Mouse (Mus musculus) activated CD4-positive, CD25-positive, alpha-beta regulatory T cell, adult 4 months (primary cell): Measurements from ENCODE around the gene Taf1a. TPM values are rescaled to one million over a fixed set of nuclear protein-coding genes. Genes with fewer than 3 reads are reported as not detected.
"Not testable (repeated sequence)": the region's sequence is repeated elsewhere in the genome, so short reads cannot be mapped to it uniquely, and the experiment has no call there.

Experiments
- ATAC-seq: one replicate; pipeline ENCODE4 v1.8.0; 2017
- polyA plus RNA-seq, 2 experiments: library from polyadenylated mRNA; unstranded; fragments of 100-300 nt; shearing (Covaris generic); gene quantifications; one replicate each; pipeline ENCODE4 v1.2.1; 2017

Gene Taf1a
- polyA plus RNA-seq: 10 to 100 TPM; 21.3 to 26.9 TPM

GRCm38 (mm10) chr1:183388426-183389406 is at the start of gene Taf1a:
Taf1a (plus strand) TSS chr1:183388981.
- ATAC-seq: peak; percentile 98

DNA sequence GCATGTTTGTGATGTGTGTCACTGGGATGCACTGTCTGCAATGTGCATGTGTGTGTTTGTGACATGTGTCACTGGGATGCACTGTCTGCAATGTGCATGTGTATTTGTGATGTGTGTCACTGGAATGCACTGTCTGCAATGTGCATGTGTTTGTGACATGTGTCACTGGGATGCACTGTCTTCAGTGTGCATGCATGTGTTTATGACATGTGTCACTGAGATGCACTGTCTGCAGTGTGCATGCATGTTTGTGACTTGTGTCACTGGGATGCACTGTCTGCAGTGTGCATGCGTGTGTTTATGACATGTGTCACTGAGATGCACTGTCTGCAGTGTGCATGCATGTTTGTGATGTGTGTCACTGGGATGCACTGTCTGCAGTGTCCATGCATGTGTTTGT is 45.9 kb upstream of the Taf1a start:
- not testable (repeated sequence) for ATAC-seq

GRCm38 (mm10) chr1:183344886-183345816 is 43.6 kb upstream of the Taf1a start:
- peak; percentile 84 for ATAC-seq

- ATAC-seq: no peak
These were observed 43.0 kb upstream of the Taf1a start for GRCm38 (mm10) chr1:183345817-183346195.

- ATAC-seq: peak; percentile 19
These were observed 38.9 kb upstream of the Taf1a start for GRCm38 (mm10) chr1:183349840-183350239.

DNA sequence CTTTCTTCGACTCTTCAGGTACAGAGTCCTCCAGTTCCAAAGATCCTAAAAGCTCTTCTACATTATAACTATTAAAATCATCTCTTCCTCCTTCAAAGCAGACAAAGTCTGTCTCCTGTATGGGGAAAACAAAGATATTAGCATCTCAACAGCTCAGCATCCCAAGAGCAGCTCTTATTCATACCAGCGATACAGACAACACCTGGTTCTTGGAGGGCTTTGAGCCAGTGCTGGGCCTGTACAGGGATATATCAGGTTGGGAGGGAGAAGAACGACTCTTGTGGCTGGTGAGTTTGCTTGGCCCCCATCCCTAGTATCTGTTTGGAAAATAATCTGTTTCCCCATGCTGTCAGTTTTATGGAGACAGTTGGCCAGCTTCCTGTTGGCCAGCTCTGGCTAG is 29.9 kb upstream of the Taf1a start:
- no peak for ATAC-seq

GRCm38 (mm10) chr1:183362301-183362700 is 26.5 kb upstream of the Taf1a start:
- no peak for ATAC-seq

GRCm38 (mm10) chr1:183362729-183363576 is 25.8 kb upstream of the Taf1a start:
- no peak for ATAC-seq

GRCm38 (mm10) chr1:183363577-183363867 is 25.3 kb upstream of the Taf1a start:
- ATAC-seq: no peak

GRCm38 (mm10) chr1:183366361-183366760 is 22.4 kb upstream of the Taf1a start:
- ATAC-seq: no peak

GRCm38 (mm10) chr1:183368601-183369400 is 20.0 kb upstream of the Taf1a start:
- peak; percentile 5 for ATAC-seq

DNA sequence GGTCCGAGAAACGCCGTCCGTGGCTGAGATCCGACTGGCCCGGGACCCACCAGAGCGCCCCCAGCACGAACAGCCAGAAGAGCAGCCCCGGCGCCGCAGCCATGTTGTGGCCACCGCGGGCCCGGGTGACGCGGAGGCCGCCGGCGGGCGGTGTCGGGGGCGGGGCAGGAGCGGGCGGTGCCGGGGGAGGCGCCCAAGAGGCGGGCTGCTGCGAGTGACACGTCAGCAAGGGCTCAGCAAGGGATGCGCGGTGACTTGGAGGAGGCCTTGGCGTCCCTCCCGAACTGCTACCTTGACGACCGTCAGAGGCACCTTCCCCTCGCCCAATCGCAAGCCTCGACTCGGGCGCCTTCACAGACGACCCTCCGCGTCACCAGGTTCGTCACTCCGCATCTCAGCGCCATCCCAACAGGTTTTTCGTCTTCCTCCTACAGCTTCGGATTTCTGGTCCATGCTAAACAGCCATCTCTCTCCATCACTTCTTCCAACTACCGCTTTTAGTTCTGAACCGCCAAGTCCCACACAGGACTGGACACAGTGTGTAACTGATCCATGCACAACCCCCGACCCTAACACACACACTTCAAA is 19.3 kb upstream of the Taf1a start, which contains the start of gene Mia3:
TSS of gene Mia3 (minus strand) at position 127 of the 588 bp plus-strand sequence.
- peak; percentile 99 for ATAC-seq

GRCm38 (mm10) chr1:183374728-183375127 is 14.1 kb upstream of the Taf1a start:
- ATAC-seq: no peak

GRCm38 (mm10) chr1:183377045-183377444 is 11.7 kb upstream of the Taf1a start:
- ATAC-seq: no peak

DNA sequence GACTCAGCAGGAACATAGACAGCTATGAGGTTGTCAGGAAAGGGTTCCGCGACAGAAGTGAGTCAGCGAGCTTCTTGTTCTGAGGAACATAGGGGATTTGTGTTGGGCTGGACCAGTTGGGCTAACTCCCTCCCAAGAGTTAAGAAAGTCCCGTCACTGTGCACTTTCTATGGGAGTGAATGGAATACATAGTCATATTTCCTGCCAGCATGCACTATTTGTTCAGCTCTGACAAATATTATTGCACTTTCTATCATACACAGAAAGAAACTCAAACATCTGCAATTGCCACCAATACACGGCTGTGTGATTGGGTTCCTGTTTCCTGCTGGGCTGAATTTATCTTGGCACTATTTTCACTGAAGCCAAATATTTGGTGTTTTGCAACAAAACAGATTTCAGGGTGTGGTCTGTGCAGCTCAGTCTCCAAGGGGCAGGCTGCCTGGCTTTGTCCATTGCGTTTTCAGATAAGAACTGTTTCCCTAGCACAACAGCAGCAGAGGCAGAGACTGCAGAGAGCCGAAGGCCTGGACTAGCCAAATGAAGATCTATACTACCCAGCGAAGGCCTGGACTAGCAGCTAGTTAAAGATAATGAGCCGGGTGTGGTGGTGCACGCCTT is 10.3 kb upstream of the Taf1a start:
- no peak for ATAC-seq

- ATAC-seq: not testable (repeated sequence)
These were observed 9.4 kb upstream of the Taf1a start for GRCm38 (mm10) chr1:183379376-183379775.

GRCm38 (mm10) chr1:183381816-183382215 is 7.0 kb upstream of the Taf1a start:
- no peak for ATAC-seq

DNA sequence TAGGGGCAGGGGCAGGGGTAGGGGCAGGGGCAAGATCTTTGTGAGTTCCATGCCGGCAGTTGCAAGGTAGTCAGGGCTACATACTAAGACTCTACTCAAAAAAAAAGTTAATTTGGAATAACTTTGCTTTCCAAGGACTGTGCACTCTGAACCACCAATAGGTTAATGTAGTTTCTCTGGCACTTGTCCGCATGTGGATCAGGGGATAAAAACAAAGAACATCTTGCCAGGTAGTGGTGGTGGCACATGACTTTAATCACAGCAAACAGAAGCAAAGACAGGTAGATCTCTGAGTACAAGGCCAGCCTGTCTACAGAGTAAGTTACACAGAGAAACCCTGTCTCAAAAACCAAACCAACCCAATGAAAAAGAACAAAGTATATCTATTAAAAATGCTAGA is 6.2 kb upstream of the Taf1a start:
- no peak for ATAC-seq

DNA sequence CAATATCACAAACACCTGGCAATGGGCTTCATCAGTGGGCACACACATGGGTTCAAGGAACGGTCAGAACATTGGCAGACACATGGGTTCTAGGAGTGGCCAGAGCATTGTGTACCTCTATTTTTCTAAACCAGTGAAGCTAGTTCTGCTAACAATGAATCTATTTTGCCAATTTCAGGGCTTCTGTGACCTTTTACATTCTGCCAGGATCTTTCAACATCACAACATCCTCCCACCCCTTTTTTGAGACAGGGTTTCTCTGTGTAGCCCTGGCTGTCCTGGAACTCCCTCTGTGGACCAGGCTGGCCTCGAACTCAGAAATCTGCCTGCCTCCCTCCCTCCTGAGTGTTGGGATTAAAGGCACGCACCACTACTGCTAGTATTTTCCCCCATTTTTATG is 1.4 kb upstream of the Taf1a start:
- not testable (repeated sequence) for ATAC-seq

DNA sequence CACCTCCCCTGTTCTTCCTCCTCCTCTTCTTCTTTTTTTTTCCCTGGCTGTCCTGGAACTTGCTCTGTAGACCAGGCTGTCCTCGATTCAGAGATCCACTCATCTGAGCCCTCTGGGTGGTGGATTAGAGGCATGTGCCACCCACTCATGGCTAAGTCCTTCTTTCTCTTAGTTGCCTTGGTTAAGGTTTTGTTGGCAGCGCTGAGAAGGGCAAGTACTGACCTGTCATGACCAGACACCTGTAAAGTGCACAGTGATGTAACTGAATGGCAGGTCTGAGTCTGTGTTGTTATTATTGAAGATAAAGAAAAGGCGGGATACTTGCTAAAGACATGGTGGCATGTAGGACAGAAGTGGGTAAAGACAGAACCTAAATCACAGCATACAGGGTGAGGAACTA is 14.6 kb downstream of the Taf1a start:
- ATAC-seq: no peak
